Mouse (Mus musculus) lung, embryonic 15.5 days (tissue): ENCODE data around the gene Atrip. TPM values are rescaled to one million over a fixed set of nuclear protein-coding genes. Genes with fewer than 3 reads are reported as not detected.

Experiments
- polyA plus RNA-seq: library from polyadenylated mRNA; unstranded; fragments of >200 nt; fragmentation: Nextera tagmentation; extraction: Ambion mirVana; gene quantifications from 2 replicates; pipeline ENCODE4 v1.2.1, GENCODE M21; 2015

The Atrip gene
- polyA plus RNA-seq, 1 experiment from 2014 or later: 26.4 TPM

Other genes starting within 250 kb of the Atrip start
- 0.14 and 0.15 TPM in 2 replicates for gene Celsr3, start 247.8 kb downstream of the Atrip start, polyA plus RNA-seq
- gene Slc26a6, start 220.8 kb downstream of the Atrip start, polyA plus RNA-seq: 7.8 and 10.4 TPM in 2 replicates
- gene Tmem89, start 159.5 kb downstream of the Atrip start, polyA plus RNA-seq: 0.25 TPM in 1 of 2 replicates, not detected in the other
- 437 and 446 TPM in 2 replicates for gene Uqcrc1, start 137.5 kb downstream of the Atrip start, polyA plus RNA-seq
- gene Col7a1, start 120.5 kb downstream of the Atrip start, polyA plus RNA-seq: 0.86 and 1.0 TPM in 2 replicates
- not detected in 2 replicates for gene Ucn2, start 88.1 kb downstream of the Atrip start, polyA plus RNA-seq
- gene Pfkfb4, start 82.3 kb downstream of the Atrip start, polyA plus RNA-seq: 10.2 and 11.3 TPM in 2 replicates
- 83.2 and 98.3 TPM in 2 replicates for gene Shisa5, start 35.6 kb downstream of the Atrip start, polyA plus RNA-seq
- 12.7 and 14.0 TPM in 2 replicates for gene Trex1, start 14.4 kb downstream of the Atrip start, polyA plus RNA-seq
- gene Ccdc51, start 8.4 kb upstream of the Atrip start, polyA plus RNA-seq: 11.2 and 11.5 TPM in 2 replicates
- 519 and 556 TPM in 2 replicates for gene Tma7, start 8.5 kb upstream of the Atrip start, polyA plus RNA-seq
- 18.2 and 18.4 TPM in 2 replicates for gene Plxnb1, start 21.3 kb upstream of the Atrip start, polyA plus RNA-seq
- gene Fbxw21, start 87.9 kb upstream of the Atrip start, polyA plus RNA-seq: not detected in 2 replicates
- not detected in 2 replicates for gene Fbxw13, start 121.9 kb upstream of the Atrip start, polyA plus RNA-seq
- gene Fbxw20, start 160.6 kb upstream of the Atrip start, polyA plus RNA-seq: not detected in 2 replicates
- not detected in 2 replicates for gene Fbxw14, start 213.6 kb upstream of the Atrip start, polyA plus RNA-seq